Mouse (Mus musculus) c-Kit-positive CD71-positive TER-119-positive erythroid progenitor cells, embryonic 14.5 days (primary cell): Measurements from ENCODE around the gene Selenov.

ENCODE experiments used
- DNase-seq: peaks from one replicate; pipeline ENCODE4 v3.0.0-alpha.2; 2013; ENCODE audit warnings: low spot score

The Selenov gene

DNA sequence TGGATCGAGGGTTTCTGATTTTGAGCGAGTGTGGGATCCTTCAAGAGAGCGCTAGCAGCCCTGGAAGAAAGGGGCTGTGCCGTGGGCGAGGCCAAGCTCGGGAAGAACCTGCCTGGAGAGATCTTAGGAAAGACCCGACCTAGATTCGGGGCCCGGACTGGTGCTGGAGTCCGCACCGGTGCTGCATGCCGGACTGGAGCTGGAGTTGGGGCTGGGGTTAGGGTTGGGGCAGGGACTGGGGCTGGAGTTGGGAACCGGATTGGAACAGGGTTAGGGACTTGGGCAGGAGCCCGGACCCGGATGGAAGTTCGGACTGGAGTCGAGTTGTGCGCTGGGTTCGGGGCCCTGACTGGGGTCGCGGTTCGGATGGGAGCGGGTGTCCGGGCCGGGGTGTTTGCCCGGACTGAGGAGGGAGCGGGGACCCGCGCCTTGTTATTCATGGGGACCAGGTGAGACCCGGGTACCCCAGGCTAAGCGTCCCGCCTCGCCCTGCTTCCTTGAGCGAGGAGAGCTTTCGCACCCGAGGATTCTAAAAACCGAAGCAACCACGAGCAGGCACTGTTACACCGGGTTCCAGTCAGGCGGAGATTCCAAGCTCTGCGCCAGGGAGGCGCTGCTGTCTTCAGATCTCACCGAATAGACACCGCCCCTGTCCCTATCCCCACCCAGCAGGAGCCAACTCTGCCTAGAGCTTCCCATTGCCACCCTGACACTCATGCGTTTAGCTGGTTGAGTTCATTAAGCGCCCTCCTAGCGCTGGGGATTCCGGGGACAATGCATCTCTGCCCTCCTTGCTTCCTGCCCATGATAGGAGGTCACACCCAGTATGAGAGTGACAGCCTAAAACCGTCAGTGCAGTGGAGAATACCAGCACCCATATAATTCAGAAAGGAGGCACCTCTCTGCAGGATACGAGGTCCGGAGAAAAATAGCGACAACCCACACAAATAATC, at the start of gene Selenov:
TSS of gene Selenov (minus strand) at position 549 of the 953 bp plus-strand sequence.
- DNase-seq, result no peak

GRCm38 (mm10) chr7:28339213-28339917, 48.4 kb upstream of the Selenov start:
- DNase-seq, result peak; percentile 59

DNA sequence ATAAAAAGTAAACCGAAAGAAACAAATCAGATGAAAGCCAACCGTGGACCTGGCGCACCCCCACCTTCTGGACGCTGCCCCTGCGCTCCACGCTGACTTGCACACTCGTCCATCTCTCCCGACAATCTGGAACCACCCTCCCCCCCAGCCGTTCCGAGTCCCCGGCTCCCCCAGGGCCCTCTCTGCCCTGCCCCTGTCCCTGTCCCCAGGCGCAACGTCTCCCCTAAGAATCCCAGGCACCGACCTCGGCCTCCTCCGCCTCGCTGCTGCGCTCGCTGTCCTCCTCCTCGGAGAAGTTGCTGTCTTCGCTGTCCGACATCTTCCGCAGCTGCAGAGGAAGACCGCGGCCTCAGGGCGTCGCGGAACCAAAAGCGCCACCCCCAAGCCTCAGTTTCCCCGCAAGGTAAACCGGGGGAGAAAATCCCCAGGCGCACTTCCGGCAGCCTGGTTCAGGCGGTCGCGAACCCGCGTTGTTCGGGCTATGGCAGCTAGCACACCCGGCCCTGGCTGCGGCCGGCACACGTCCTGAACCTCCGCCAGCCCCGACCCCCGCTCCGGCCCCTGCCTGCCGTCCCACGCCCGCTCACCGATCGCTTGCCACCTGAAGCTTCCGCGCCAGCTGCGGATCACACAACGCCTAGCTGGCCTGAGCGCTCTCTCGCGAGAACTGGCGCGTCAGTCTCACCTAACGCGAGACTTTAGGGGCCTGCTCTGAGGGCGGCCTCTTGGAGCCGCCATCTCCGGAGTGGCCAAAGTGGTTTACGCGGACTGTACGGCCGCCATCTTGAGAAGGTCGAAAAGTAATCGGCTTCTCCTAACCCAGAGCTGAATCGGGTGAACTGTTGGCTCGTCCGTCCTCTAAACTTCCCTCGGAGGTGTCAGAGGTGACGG, 47.4 kb upstream of the Selenov start, which contains the start of gene Supt5:
TSS of gene Supt5 (minus strand) at position 639 of the 891 bp plus-strand sequence.
- peak; percentile 99 for DNase-seq

DNA sequence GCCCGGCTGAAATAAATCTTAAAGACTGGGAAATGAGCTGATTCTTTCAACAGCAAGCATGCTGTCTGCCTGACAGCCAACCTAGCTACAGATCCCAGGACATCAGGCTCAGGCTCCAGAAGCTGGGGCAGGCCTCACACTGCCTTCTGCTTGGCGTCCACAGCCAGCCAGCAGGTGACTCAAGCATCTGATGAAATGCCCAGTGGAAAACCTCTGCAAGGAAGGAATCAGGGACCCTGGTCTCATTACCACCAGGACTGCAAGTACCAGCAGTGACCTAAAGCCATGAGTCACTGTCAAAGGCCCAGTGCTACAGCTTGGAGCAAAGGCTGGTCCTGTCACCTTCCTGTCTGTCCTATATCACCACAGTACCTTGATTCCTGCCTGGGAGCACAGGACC, 44.5 kb upstream of the Selenov start:
- no peak for DNase-seq

DNA sequence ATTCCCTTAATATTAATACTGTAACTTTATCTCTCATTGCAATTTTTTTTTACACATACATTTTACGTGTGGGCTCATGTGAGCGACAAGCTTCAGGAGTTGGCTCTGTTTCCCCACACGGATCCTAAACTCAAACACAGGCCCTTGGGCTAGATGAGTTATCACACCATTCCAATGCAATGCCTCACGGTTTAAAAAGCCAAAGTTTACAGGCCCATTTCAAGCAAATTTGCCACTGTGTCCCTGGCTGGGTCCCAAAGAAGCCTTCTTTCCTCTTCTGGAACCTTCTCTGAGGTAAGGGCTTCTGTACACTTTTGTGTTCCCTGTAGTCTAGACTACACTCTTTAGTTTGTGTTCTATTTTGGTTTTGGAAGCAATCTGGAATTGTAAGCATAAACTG, 43.5 kb upstream of the Selenov start:
- no peak for DNase-seq

- DNase-seq, result no peak
These were observed 37.3 kb upstream of the Selenov start for GRCm38 (mm10) chr7:28328260-28328659.

DNA sequence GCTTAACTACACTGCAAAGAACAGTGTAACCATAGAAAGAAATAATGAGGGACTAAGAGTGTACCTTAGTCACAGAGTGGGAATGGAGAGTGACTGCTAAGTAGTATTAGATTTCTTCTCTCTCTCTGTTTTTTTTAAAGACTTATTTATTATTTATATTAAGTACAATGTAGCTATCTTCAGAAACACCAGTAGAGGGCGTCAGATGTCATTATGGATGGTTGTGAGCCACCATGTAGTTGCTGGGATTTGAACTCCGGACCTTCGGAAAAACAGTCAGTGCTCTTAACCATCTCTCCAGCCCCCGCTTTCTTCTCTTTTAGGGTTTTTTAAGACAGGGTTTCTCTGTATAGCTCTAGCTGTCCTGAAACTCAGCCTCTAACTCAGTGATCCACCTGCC, 35.5 kb upstream of the Selenov start:
- DNase-seq, result no peak

GRCm38 (mm10) chr7:28325293-28325692, 34.3 kb upstream of the Selenov start:
- no peak for DNase-seq

DNA sequence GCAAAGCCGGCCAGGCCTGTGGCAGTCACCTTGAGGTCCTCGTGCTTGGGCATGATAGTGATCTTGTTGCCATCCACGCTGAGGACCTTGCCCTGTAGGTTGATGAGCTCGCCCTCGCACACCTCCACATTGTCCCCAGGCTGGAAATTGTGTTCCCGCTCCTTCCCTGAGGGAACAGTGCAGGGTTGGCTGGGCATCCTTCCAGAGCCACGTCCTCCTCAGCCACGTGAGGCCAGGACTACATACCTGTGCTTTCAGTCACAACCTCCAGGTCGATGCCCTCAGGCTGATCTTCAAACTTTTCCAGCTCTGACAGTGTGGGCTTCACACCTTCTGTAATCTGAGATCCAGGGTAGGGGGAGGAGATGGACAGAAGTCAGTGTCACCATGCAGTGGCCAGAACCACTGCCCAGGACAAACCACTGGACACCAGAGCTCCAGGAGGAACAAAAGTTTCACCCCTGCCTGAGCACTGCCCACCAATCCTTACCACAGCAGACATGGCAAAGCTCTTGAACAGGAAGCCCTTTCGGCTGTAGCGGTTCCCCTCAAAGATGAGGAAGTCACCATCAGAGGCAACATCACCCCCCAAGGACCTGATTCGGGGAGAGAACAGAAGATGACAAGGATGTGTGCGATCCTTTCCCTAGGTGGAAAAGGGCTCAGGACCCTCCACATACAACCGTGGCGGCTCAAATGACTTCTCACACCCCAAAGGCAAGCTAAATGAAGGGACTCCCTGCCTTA, 31.2 kb upstream of the Selenov start:
- DNase-seq, result no peak

DNA sequence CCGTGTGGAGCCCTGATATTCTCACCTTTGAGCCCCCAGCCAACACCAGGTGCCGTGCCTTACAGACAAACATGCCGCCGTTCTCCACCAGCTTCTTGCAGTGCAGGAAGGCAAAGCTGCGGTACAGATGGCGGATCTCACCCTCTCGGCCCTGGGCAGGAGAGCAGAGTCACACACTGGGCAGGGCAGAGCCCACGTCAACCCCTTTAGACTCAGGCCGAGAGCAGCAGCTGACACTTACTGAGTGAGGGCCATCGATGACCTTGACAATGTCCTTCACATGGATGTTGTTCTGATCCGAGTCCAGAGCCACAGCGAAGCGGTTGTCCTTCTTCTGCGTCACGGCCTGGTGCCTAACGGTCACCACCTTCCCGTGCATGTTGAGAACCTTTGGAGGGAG, 27.7 kb upstream of the Selenov start:
- no peak for DNase-seq

GRCm38 (mm10) chr7:28318036-28318435, 27.1 kb upstream of the Selenov start:
- no peak for DNase-seq

- DNase-seq, result peak; percentile 96
These were observed 21.0 kb upstream of the Selenov start, which contains the start of gene Timm50 for GRCm38 (mm10) chr7:28311926-28312543. Gene Timm50, minus strand, starts transcription at chr7:28312072.

- DNase-seq, result peak; percentile 21
These were observed 20.4 kb upstream of the Selenov start for GRCm38 (mm10) chr7:28311151-28311925.

- DNase-seq, result no peak
These were observed 18.8 kb upstream of the Selenov start for GRCm38 (mm10) chr7:28309737-28310136.

GRCm38 (mm10) chr7:28306216-28306615, 15.2 kb upstream of the Selenov start:
- no peak for DNase-seq

- DNase-seq, result no peak
These were observed 14.7 kb upstream of the Selenov start for GRCm38 (mm10) chr7:28305641-28306040.

DNA sequence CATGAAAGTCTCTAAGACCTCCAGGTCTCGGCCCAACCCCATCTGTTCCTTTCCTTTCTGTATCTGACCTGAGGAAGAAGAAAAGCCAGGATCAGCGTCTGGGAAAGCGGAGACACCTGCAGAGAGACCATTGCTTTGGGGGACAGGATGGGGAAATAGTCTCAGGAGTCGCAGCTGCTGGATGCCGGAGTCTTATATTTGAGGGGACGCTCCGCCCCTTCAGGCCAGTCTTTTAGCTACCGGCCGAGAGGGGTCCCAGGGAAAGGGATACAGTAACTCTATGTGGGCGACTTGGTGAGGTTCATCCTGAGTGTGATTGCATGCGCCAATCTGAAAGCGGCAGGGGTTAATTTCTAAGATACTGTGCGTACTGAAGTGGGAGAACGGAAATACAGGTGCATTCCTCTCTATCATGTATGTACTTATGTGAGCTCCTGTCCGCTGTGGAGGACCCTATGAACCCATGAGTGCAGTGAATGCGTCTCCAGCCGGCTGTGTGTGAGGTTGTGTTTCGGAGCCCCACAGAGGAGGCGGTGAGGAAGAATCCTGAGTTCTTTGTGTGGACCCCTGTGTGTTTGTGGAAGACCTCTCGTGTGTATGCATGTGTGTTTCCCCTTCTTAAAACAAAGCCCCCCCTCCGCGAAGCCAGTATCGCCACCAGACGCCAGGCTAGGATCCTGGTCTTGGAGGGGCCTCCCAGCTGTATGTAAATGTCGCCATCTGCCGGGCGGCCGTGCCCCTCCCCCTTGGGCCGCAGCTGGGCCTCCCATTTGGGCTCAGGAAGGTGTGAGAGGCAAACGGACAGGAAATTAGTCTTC, 10.8 kb upstream of the Selenov start, which contains the start of gene Dll3:
TSS of gene Dll3 (minus strand) at position 623 of the 818 bp plus-strand sequence.
- peak; percentile 25 for DNase-seq

DNA sequence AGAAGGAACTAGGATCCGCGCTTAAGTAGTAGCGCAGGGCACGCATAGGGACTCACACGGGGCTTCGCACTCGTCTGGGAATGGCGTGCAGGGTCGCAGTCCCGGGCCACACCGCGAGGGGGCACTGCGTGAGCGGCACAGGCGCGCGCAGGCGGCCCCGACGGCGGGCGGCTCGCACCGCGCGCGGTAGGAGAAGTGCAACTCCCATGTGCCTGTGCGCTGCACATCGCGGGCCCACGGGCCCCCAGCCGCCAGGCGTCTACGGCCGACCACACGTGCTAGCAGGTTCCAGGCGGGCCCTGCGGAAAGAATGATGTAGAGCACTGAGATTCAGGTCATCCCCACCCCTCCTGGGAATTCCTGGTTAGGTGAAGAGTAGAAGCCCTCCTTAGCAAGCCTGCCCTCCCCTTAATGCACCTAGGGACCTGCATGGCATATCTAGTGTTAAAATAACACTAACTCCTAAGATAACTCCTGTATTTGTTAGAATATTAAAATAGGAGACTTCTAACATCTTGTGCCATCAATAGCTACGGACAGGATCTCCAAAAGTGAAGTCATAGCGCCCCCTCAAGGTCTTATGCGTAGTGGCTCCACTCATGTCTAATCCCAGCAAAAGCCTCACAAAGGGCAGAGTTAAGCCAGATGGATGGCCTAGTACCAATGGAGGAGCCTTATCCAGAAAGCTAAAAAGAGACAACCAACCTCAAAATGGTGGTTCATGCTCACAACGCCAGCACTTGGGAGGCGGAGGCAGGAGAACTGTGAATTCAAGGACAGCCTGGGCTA, 8.0 kb upstream of the Selenov start:
- DNase-seq, result peak; percentile 55
